ENCODE assay signal across 9 mouse cellular contexts in the genomic region with DNA sequence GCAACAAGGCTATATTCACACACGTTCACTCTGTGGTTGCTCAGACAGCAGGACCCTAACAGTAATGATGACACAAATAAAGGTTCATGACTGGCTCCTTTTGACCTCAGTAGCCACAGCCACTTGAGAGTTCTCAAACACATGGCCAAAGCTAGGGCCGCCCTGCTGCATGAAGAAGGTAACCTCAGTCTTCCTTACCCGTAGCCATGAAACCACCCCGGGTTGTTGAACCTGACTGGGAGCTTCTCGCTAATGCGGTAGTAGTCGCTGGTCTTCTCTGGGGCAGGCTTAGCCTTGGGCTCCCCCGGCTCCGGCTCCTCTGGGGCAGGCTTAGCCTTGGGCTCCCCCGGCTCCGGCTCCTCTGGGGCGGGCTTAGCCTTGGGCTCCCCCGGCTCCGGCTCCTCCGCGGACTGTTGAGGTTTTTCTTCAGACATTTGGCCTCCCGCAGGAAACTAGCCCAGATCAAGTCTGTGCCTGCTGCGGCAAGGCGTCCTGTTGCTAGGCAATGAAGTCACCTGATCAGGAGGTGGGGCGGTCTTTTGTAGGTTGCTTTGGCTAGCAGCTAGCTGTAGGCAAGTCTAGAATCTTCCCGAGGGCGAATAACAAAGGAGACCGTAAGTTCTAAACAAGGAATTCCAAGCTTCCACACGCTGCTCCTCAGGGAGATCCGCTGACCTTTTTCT. TPM values are rescaled to one million over a fixed set of nuclear protein-coding genes. Genes with fewer than 3 reads are reported as not detected.
DNase-seq lines count a peak whose midpoint lies in the region; ATAC-seq and TF ChIP-seq lines count a peak whose summit lies in the region.
"Had no signal": no experiment of that assay in that cellular context is flagged by ENCODE, and none has a peak within 500 bp of the region (broad histone marks: within the 10 kb centered on the region; RNA-seq: fewer than 3 reads in every experiment).

Gene 1700007K13Rik (minus strand): TSS at position 497 of the 683 bp plus-strand sequence.

- TF ChIP-seq POLR2A in spleen, adult 2 months (IDR thresholded peaks at IDR 0.05; ENCODE audit: low read depth, low read length) = no peak

- WGBS in spleen, adult 2 months = 5% methylated on average over 25 of the region's 25 CpGs
- 6% methylated on average over 25 of the region's 25 CpGs for WGBS in heart, embryonic 12.5 days
- 6% methylated on average over 25 of the region's 25 CpGs for WGBS in kidney, embryonic 14.5 days
- WGBS in limb, embryonic 15.5 days = 5% methylated on average over 25 of the region's 25 CpGs
- WGBS in midbrain, postnatal 0 days = 5% methylated on average over 25 of the region's 25 CpGs
- WGBS in stomach, embryonic 15.5 days = 4% methylated on average over 25 of the region's 25 CpGs

- H3K27me3 ChIP-seq in spleen, adult 2 months (ENCODE audit: control insufficient read depth, insufficient read depth, low read length) = no peaks in the 10 kb centered on the region
- H3K27me3 ChIP-seq in heart, embryonic 12.5 days (replicated peaks) = peaks cover 16% of the 10 kb centered on the region
- no peaks in the 10 kb centered on the region for H3K27me3 ChIP-seq in kidney, embryonic 14.5 days (ENCODE audit: control insufficient read depth, insufficient read depth, low read length)
- H3K27me3 ChIP-seq in limb, embryonic 15.5 days = no peaks in the 10 kb centered on the region
- no peaks in the 10 kb centered on the region for H3K27me3 ChIP-seq in midbrain, postnatal 0 days (ENCODE audit: insufficient read depth, low read length)
- H3K27me3 ChIP-seq in stomach, embryonic 15.5 days (replicated peaks) = no peaks in the 10 kb centered on the region
- H3K27me3 ChIP-seq: Patski had no signal

- H3K9ac ChIP-seq in heart, embryonic 12.5 days = peak within 1 kb of the TSS; percentile 73
- H3K9ac ChIP-seq in kidney, embryonic 14.5 days (ENCODE audit: low read depth, low read length) = peak within 1 kb of the TSS; percentile 54
- no peak within 1 kb of the TSS for H3K9ac ChIP-seq in limb, embryonic 15.5 days
- peak within 1 kb of the TSS; percentile 51; the same call in 1 of the 2 replicates for H3K9ac ChIP-seq in midbrain, postnatal 0 days (replicated peaks; ENCODE audit: low read length, poor library complexity, severe bottlenecking)
- H3K9ac ChIP-seq in stomach, embryonic 15.5 days = no peak within 1 kb of the TSS

- peak within 1 kb of the TSS; percentile 72 for H3K4me2 ChIP-seq in heart, embryonic 12.5 days
- H3K4me2 ChIP-seq in kidney, embryonic 14.5 days (replicated peaks; ENCODE audit: low read depth, low read length) = peak within 1 kb of the TSS; percentile 54
- peak within 1 kb of the TSS; percentile 59 for H3K4me2 ChIP-seq in limb, embryonic 15.5 days
- H3K4me2 ChIP-seq in midbrain, postnatal 0 days (ENCODE audit: low read depth, low read length, poor library complexity, severe bottlenecking) = peak within 1 kb of the TSS; percentile 56
- peak within 1 kb of the TSS; percentile 71 for H3K4me2 ChIP-seq in stomach, embryonic 15.5 days

- 0 out of 2 replicates have a peak, but pooled peaks have one; percentile 52 for ATAC-seq in heart, embryonic 12.5 days (ENCODE audit: insufficient number of reproducible peaks, low FRiP score)
- ATAC-seq in kidney, embryonic 14.5 days (ENCODE audit: low FRiP score, low TSS enrichment) = peak; percentile 66
- ATAC-seq in limb, embryonic 15.5 days (ENCODE audit: insufficient number of reproducible peaks, low FRiP score, low TSS enrichment, low read depth) = peak; percentile 62; the same call in 1 of the 2 replicates
- peak; percentile 72 for ATAC-seq in midbrain, postnatal 0 days (ENCODE audit: low FRiP score)
- 0 out of 2 replicates have a peak, but pooled peaks have one; percentile 36 for ATAC-seq in stomach, embryonic 15.5 days (ENCODE audit: insufficient read depth, low FRiP score, low read depth)
- ATAC-seq: Patski had no signal

- no peak within 1 kb of the TSS for H3K27ac ChIP-seq in spleen, adult 2 months (ENCODE audit: insufficient read depth, low read length)
- no peak within 1 kb of the TSS for H3K27ac ChIP-seq in heart, embryonic 12.5 days (ENCODE audit: poor library complexity, severe bottlenecking)
- H3K27ac ChIP-seq in kidney, embryonic 14.5 days (ENCODE audit: low read depth, low read length) = no peak within 1 kb of the TSS
- no peak within 1 kb of the TSS for H3K27ac ChIP-seq in limb, embryonic 15.5 days
- H3K27ac ChIP-seq in midbrain, postnatal 0 days (ENCODE audit: low read depth, low read length) = peak within 1 kb of the TSS; percentile 55
- H3K27ac ChIP-seq in stomach, embryonic 15.5 days = no peak within 1 kb of the TSS

- DNase-seq in spleen, adult 2 months (ENCODE audit: low read depth in 1 of 2, low spot score in 2 of 2) = peak; percentile 19 to 50
- no peak for DNase-seq in spleen, adult 12 weeks (ENCODE audit: low spot score)
- DNase-seq in embryo, embryonic 9.5 days (ENCODE audit: extremely low spot score) = peak; percentile 74
- peak; percentile 79 for DNase-seq in midbrain, postnatal 0 days (ENCODE audit: low spot score)

- TF ChIP-seq CTCF in spleen, adult 2 months (IDR thresholded peaks at IDR 0.05; ENCODE audit: extremely low read depth, insufficient read depth, insufficient read length, insufficient replicate concordance) = no peak
- TF ChIP-seq CTCF in midbrain, postnatal 0 days (IDR thresholded peaks at IDR 0.05) = no peak

- H3K9me3 ChIP-seq in heart, embryonic 12.5 days (replicated peaks) = no peaks in the 10 kb centered on the region
- peaks cover 3% of the 10 kb centered on the region; the same call in 1 of the 2 replicates for H3K9me3 ChIP-seq in kidney, embryonic 14.5 days (ENCODE audit: control insufficient read depth, low read length)
- H3K9me3 ChIP-seq in limb, embryonic 15.5 days = no peaks in the 10 kb centered on the region
- H3K9me3 ChIP-seq in midbrain, postnatal 0 days (ENCODE audit: low read length) = no peaks in the 10 kb centered on the region
- H3K9me3 ChIP-seq in stomach, embryonic 15.5 days = no peaks in the 10 kb centered on the region

- H3K4me1 ChIP-seq in spleen, adult 2 months (ENCODE audit: control insufficient read depth, insufficient read depth, insufficient read length) = peaks cover 6% of the 10 kb centered on the region; the same call in 1 of the 2 replicates
- H3K4me1 ChIP-seq in heart, embryonic 12.5 days (replicated peaks) = peaks cover 17% of the 10 kb centered on the region
- H3K4me1 ChIP-seq in kidney, embryonic 14.5 days (ENCODE audit: control insufficient read depth, insufficient read depth, low read length) = peaks cover 7% of the 10 kb centered on the region
- H3K4me1 ChIP-seq in limb, embryonic 15.5 days = peaks cover 21% of the 10 kb centered on the region
- peaks cover 14% of the 10 kb centered on the region for H3K4me1 ChIP-seq in midbrain, postnatal 0 days (ENCODE audit: insufficient read depth, low read length)
- H3K4me1 ChIP-seq in stomach, embryonic 15.5 days = peaks cover 16% of the 10 kb centered on the region

- peaks cover 8% of the 10 kb centered on the region for H3K36me3 ChIP-seq in spleen, adult 2 months (ENCODE audit: control insufficient read depth, insufficient read depth, low read length)
- H3K36me3 ChIP-seq in heart, embryonic 12.5 days = peaks cover 23% of the 10 kb centered on the region
- peaks cover 21% of the 10 kb centered on the region for H3K36me3 ChIP-seq in kidney, embryonic 14.5 days (ENCODE audit: control insufficient read depth, insufficient read depth, low read length)
- peaks cover 20% of the 10 kb centered on the region for H3K36me3 ChIP-seq in limb, embryonic 15.5 days
- peaks cover 10% of the 10 kb centered on the region for H3K36me3 ChIP-seq in midbrain, postnatal 0 days (ENCODE audit: insufficient read depth, low read length)
- H3K36me3 ChIP-seq in stomach, embryonic 15.5 days = peaks cover 20% of the 10 kb centered on the region

- no peak within 1 kb of the TSS for H3K4me3 ChIP-seq in spleen, adult 2 months (ENCODE audit: extremely low read depth, insufficient read depth, insufficient read length)
- peak within 1 kb of the TSS; percentile 34 for H3K4me3 ChIP-seq in heart, embryonic 12.5 days
- peak within 1 kb of the TSS; percentile 24 for H3K4me3 ChIP-seq in kidney, embryonic 14.5 days (ENCODE audit: low read length)
- peak within 1 kb of the TSS; percentile 32 for H3K4me3 ChIP-seq in limb, embryonic 15.5 days
- peak within 1 kb of the TSS; percentile 30 for H3K4me3 ChIP-seq in midbrain, postnatal 0 days (ENCODE audit: low read depth, low read length)
- H3K4me3 ChIP-seq in stomach, embryonic 15.5 days (replicated peaks) = peak within 1 kb of the TSS; percentile 28

RNA-seq across cellular contexts. Expression of gene 1700007K13Rik, which starts in this region (rescaled TPM):
- not detected in 2 replicates for polyA plus RNA-seq in spleen, adult 2 months (2012; rRNA removed)
- polyA plus RNA-seq in heart, embryonic 12.5 days (2016; fragmentation: Nextera tagmentation; extraction: Ambion mirVana) = 0.29 and 0.49 TPM in 2 replicates
- polyA plus RNA-seq in kidney, embryonic 14.5 days (2014; fragmentation: Nextera tagmentation; extraction: Ambion mirVana) = 0.37 and 0.53 TPM in 2 replicates
- 0.89 and 1.1 TPM in 2 replicates for polyA plus RNA-seq in limb, embryonic 15.5 days (2015; fragmentation: Nextera tagmentation; extraction: Ambion mirVana)
- total RNA-seq in midbrain, postnatal 0 days (2014; rRNA removed) = 3.4 and 6.2 TPM in 2 replicates
- polyA plus RNA-seq in midbrain, postnatal 0 days (2015; fragmentation: Nextera tagmentation; extraction: Ambion mirVana) = 5.4 and 5.8 TPM in 2 replicates
- polyA plus RNA-seq in stomach, embryonic 15.5 days (2015; fragmentation: Nextera tagmentation; extraction: Ambion mirVana) = 0.72 and 0.85 TPM in 2 replicates

Comparison
In these comparisons a context has a peak if more than half of its experiments do, and no peak if none do; other contexts are left out.
1. Peak in DNase-seq in spleen, adult 2 months; RNA of the gene not detected or under 1 TPM.
2. Peak in ATAC-seq, H3K4me3 ChIP-seq, H3K9ac ChIP-seq and H3K4me2 ChIP-seq in heart, embryonic 12.5 days; RNA of the gene not detected or under 1 TPM.
3. Peak in ATAC-seq, H3K4me3 ChIP-seq, H3K9ac ChIP-seq and H3K4me2 ChIP-seq in kidney, embryonic 14.5 days; RNA of the gene not detected or under 1 TPM.
4. Peak in ATAC-seq, H3K4me3 ChIP-seq and H3K4me2 ChIP-seq in stomach, embryonic 15.5 days; RNA of the gene not detected or under 1 TPM.